Mouse (Mus musculus) spleen, adult 2 months (tissue): ENCODE data around the gene Arhgap22. TPM values are rescaled to one million over a fixed set of nuclear protein-coding genes. Genes with fewer than 3 reads are reported as not detected.

Experiments used
- DNase-seq, 2 experiments: peaks; one replicate each; pipeline versions ENCODE4 v3.0.0 to v3.0.0-alpha.2; 2012 to 2021; ENCODE audit warnings: low spot score in 2 of 2, low read depth in 1 of 2
- H3K27ac ChIP-seq: fragments of 200-500 bp; 2 replicates; pipeline ENCODE4 v1.5.1; 2012; ENCODE audit warnings: low read length, inconsistent platforms; ENCODE audit not compliant: insufficient read depth
- H3K27me3 ChIP-seq: fragments of 200-500 bp; 2 replicates; pipeline ENCODE4 v1.6.1; 2012; ENCODE audit warnings: mild to moderate bottlenecking, moderate library complexity, low read length, inconsistent platforms; ENCODE audit not compliant: control insufficient read depth, insufficient read depth
- H3K36me3 ChIP-seq: fragments of 200-500 bp; 2 replicates; pipeline ENCODE4 v1.6.1; 2012; ENCODE audit warnings: mild to moderate bottlenecking, low read length, inconsistent platforms; ENCODE audit not compliant: control insufficient read depth, insufficient read depth
- H3K4me1 ChIP-seq: fragments of 200-500 bp; 2 replicates; pipeline ENCODE4 v1.6.1; 2011; ENCODE audit warnings: inconsistent platforms; ENCODE audit not compliant: control insufficient read depth, insufficient read depth, insufficient read length
- H3K4me3 ChIP-seq: fragments of 200-500 bp; 2 replicates; pipeline ENCODE4 v1.5.1; 2011; ENCODE audit warnings: mild to moderate bottlenecking, inconsistent platforms; ENCODE audit not compliant: insufficient read depth, insufficient read length; ENCODE audit errors: extremely low read depth
- CTCF ChIP-seq: fragments of 200-500 bp; IDR thresholded peaks from 2 replicates; pipeline ENCODE4 v1.5.1; 2011; ENCODE audit warnings: mild to moderate bottlenecking, inconsistent platforms; ENCODE audit not compliant: insufficient read depth, insufficient read length, insufficient replicate concordance; ENCODE audit errors: extremely low read depth
- POLR2A ChIP-seq: fragments of 200-500 bp; IDR thresholded peaks from 2 replicates; pipeline ENCODE4 v1.6.1; 2011; ENCODE audit warnings: low read depth, low read length, inconsistent platforms
- WGBS: fragments of 180-500 bp; shearing (Covaris S2); methylation state at CpG from one replicate; pipeline ENCODE4 v1.1.7; 2018; 5-methylcytosine and 5-hydroxymethylcytosine counted together
- polyA plus RNA-seq: library from polyadenylated mRNA; depleted of rRNA; stranded (reverse); fragments of >200 nt; gene quantifications from 2 replicates; pipeline ENCODE4 v1.2.3, GENCODE M21; 2012

Gene Arhgap22
- polyA plus RNA-seq, 1 experiment = 11.1 TPM

GRCm38 (mm10) chr14:33276240-33276639, 62.4 kb downstream of the Arhgap22 start:
- no peak overlapping the region for H3K4me3 ChIP-seq
- H3K4me1 ChIP-seq = no peaks in the 10 kb centered on the region
- no peak for TF ChIP-seq CTCF
- no peak for TF ChIP-seq POLR2A
- no peak overlapping the region for H3K27ac ChIP-seq
- no peak for DNase-seq
- 26% methylated on average over 2 of the region's 2 CpGs for WGBS
- H3K27me3 ChIP-seq = no peaks in the 10 kb centered on the region
- no peaks in the 10 kb centered on the region for H3K36me3 ChIP-seq

DNA sequence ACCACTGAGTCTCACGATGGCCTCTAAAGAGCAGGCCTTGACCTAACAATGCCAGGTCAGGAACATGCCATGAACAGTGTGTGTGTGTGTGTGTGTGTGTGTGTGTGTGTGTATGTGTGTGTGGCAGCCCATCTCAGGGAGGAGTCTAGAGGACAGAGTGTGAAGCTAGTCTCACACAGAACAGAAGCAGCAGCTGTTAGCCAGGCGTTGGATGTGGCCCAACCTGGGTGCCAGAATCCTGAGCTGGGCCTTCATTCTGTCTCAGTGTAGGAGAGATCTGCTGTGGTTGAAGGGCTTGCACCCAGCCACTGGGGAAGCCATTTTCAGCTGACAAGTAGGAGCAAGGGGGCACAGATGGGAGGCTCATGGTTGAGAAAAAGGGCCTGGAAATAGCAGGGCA, 64.5 kb downstream of the Arhgap22 start:
- Histone ChIP-seq H3K4me3 (no peak overlapping the region), H3K27ac (no peak overlapping the region), H3K36me3 (no peaks in the 10 kb centered on the region), H3K4me1 (no peaks in the 10 kb centered on the region), H3K27me3 (no peaks in the 10 kb centered on the region)
- 91% methylated on average over 2 of the region's 2 CpGs for WGBS
- TF ChIP-seq POLR2A = no peak
- DNase-seq = no peak

DNA sequence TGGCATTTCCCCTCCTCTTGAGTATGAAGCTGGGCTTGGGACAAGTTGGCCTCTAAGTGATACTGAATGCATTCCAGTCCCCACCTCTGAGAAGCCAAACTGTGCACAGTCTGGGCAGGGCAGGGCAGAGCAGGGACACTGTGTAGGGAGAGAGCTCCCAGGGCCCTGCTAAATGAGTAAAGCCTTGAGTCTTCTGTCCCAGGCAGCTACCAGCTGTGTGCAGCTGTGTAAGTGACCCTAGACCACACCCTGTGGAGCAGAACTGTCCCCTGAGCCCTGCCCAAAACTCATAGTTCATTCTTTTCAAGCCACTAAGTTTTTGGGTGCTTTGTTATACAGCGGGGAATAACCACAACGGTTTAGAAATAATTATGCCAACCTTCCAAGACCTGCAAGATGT, 67.1 kb downstream of the Arhgap22 start:
- 91% methylated on average over 2 of the region's 2 CpGs for WGBS
- no peaks in the 10 kb centered on the region for H3K36me3 ChIP-seq
- TF ChIP-seq POLR2A (no peak), CTCF (no peak)
- no peaks in the 10 kb centered on the region for H3K27me3 ChIP-seq
- no peak overlapping the region for H3K27ac ChIP-seq
- no peak overlapping the region for H3K4me3 ChIP-seq
- DNase-seq = no peak
- H3K4me1 ChIP-seq = no peaks in the 10 kb centered on the region

- TF ChIP-seq POLR2A (no peak), CTCF (no peak)
- Histone ChIP-seq H3K36me3 (no peaks in the 10 kb centered on the region), H3K4me3 (no peak overlapping the region), H3K27me3 (no peaks in the 10 kb centered on the region), H3K4me1 (no peaks in the 10 kb centered on the region), H3K27ac (no peak overlapping the region)
- 91% methylated on average over 4 of the region's 4 CpGs for WGBS
- DNase-seq = no peak
Measured at GRCm38 (mm10) chr14:33282447-33282846, 68.6 kb downstream of the Arhgap22 start.

GRCm38 (mm10) chr14:33287920-33288319, 74.1 kb downstream of the Arhgap22 start:
- H3K36me3 ChIP-seq = no peaks in the 10 kb centered on the region
- DNase-seq = no peak
- 69% methylated on average over 4 of the region's 4 CpGs for WGBS
- H3K4me3 ChIP-seq = no peak overlapping the region
- H3K27ac ChIP-seq = no peak overlapping the region
- H3K27me3 ChIP-seq = 0 out of 2 replicates have a peak, but pooled peaks cover 1% of the 10 kb centered on the region
- TF ChIP-seq POLR2A (no peak), CTCF (no peak)
- no peaks in the 10 kb centered on the region for H3K4me1 ChIP-seq

DNA sequence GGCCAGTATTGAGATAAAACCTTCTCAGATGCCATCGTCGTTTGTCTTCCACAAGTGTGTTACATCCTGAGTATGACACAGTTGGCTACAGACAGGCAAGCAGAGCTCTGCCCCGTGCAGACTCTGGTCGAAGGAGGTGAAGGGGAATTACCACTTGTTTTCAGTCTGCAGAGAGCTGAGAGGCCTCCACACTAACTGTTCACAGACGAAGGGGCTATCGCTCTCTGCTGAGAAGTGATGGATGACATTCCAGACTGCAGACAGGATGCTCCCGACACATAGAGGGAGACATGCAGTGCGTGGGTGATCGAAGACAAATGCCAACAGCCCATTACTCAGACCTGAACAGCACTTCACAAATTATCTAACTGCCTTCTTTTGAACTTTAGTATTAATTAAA, 76.2 kb downstream of the Arhgap22 start:
- H3K27ac ChIP-seq = no peak overlapping the region
- H3K4me1 ChIP-seq = no peaks in the 10 kb centered on the region
- H3K4me3 ChIP-seq = no peak overlapping the region
- H3K36me3 ChIP-seq = no peaks in the 10 kb centered on the region
- TF ChIP-seq POLR2A (no peak), CTCF (no peak)
- no peak for DNase-seq
- H3K27me3 ChIP-seq = 0 out of 2 replicates have a peak, but pooled peaks cover 1% of the 10 kb centered on the region
- WGBS = 72% methylated on average over 9 of the region's 9 CpGs

DNA sequence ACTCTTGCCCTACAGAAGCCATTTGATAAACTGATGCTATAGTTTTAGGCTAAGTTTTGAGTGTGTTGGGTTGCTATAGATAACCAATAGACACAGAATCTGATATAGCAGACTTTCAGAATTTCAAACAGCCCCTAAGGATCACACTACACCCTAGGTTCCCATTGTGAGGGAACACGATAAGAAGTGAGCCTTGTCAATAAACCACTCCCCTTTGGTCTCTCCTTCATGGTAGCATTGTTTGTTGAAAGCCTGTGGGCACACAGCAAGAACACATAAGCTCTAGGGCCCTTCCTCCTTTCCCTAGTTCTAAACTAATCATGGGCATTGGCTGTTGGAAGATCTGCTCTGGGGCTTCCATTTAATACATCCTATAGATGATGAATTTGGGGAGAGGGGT, 80.7 kb downstream of the Arhgap22 start:
- no peak for TF ChIP-seq POLR2A
- Histone ChIP-seq H3K27ac (no peak overlapping the region), H3K36me3 (no peaks in the 10 kb centered on the region), H3K4me1 (no peaks in the 10 kb centered on the region), H3K27me3 (no peaks in the 10 kb centered on the region), H3K4me3 (no peak overlapping the region)
- WGBS = 67% methylated on average over 1 of the region's 1 CpGs
- no peak for DNase-seq

- Histone ChIP-seq H3K4me1 (no peaks in the 10 kb centered on the region), H3K4me3 (no peak overlapping the region), H3K27me3 (no peaks in the 10 kb centered on the region), H3K27ac (no peak overlapping the region), H3K36me3 (no peaks in the 10 kb centered on the region)
- WGBS = 92% methylated on average over 16 of the region's 16 CpGs
- no peak for TF ChIP-seq CTCF
- TF ChIP-seq POLR2A = no peak
- no peak for DNase-seq
Measured at GRCm38 (mm10) chr14:33296698-33297341, 83.0 kb downstream of the Arhgap22 start.
